Mouse (Mus musculus) cortical plate, adult 2 months (tissue): ENCODE measurements around the gene Borcs6. TPM values are rescaled to one million over a fixed set of nuclear protein-coding genes. Genes with fewer than 3 reads are reported as not detected.

Experiments
- H3K27ac ChIP-seq: fragments of 200-500 bp; 2 replicates; pipeline ENCODE4 v1.5.1; 2012; ENCODE audit warnings: low read length, control low read depth, inconsistent platforms; ENCODE audit not compliant: insufficient read depth
- H3K4me1 ChIP-seq: fragments of 200-500 bp; 2 replicates; pipeline ENCODE4 v1.6.1; 2011; ENCODE audit warnings: low read length; ENCODE audit not compliant: control insufficient read depth, insufficient read depth
- H3K4me3 ChIP-seq: fragments of 200-500 bp; 2 replicates; pipeline ENCODE4 v1.5.1; 2011; ENCODE audit warnings: mild to moderate bottlenecking, low read length, control low read depth; ENCODE audit not compliant: insufficient read depth
- CTCF ChIP-seq: fragments of 200-500 bp; IDR thresholded peaks from 2 replicates; pipeline ENCODE4 v1.5.1; 2011; ENCODE audit warnings: mild to moderate bottlenecking, control low read depth, low read length; ENCODE audit not compliant: insufficient read depth; ENCODE audit errors: extremely low read depth
- POLR2A ChIP-seq: fragments of 200-500 bp; IDR thresholded peaks from 2 replicates; pipeline ENCODE4 v1.6.1; 2011; ENCODE audit warnings: mild to moderate bottlenecking, low read length, control low read depth; ENCODE audit not compliant: insufficient read depth; ENCODE audit errors: extremely low read depth
- polyA plus RNA-seq: library from polyadenylated mRNA; depleted of rRNA; stranded (reverse); fragments of >200 nt; gene quantifications from 2 replicates; pipeline ENCODE4 v1.2.3, GENCODE M21; 2012

Gene Borcs6
- polyA plus RNA-seq, 1 experiment, result 32.5 TPM

- peak overlapping the region; percentile 73 for H3K4me3 ChIP-seq
- H3K4me1 ChIP-seq, result no peaks in the 10 kb centered on the region
- peak overlapping the region; percentile 94 for H3K27ac ChIP-seq
- TF ChIP-seq CTCF (no peak), POLR2A (no peak)
Measured at GRCm38 (mm10) chr11:69060448-69061254, 1.1 kb downstream of the Borcs6 start.

GRCm38 (mm10) chr11:69061255-69061912, 1.9 kb downstream of the Borcs6 start:
- H3K27ac ChIP-seq, result no peak overlapping the region
- H3K4me3 ChIP-seq, result peak overlapping the region; percentile 73
- TF ChIP-seq CTCF (no peak), POLR2A (no peak)
- H3K4me1 ChIP-seq, result no peaks in the 10 kb centered on the region

GRCm38 (mm10) chr11:69062194-69062760, 2.8 kb downstream of the Borcs6 start:
- H3K4me1 ChIP-seq, result no peaks in the 10 kb centered on the region
- no peak for TF ChIP-seq CTCF
- 0 out of 2 replicates have a peak, but pooled peaks have one; percentile 25 for TF ChIP-seq POLR2A
- H3K27ac ChIP-seq, result no peak overlapping the region
- peak overlapping the region; percentile 76 for H3K4me3 ChIP-seq

GRCm38 (mm10) chr11:69062761-69063224, 3.3 kb downstream of the Borcs6 start:
- TF ChIP-seq CTCF (no peak), POLR2A (no peak)
- Histone ChIP-seq H3K4me3 (peak overlapping the region; percentile 76), H3K27ac (no peak overlapping the region), H3K4me1 (no peaks in the 10 kb centered on the region)

- Histone ChIP-seq H3K27ac (no peak overlapping the region), H3K4me3 (peak overlapping the region; percentile 76), H3K4me1 (no peaks in the 10 kb centered on the region)
- 0 out of 2 replicates have a peak, but pooled peaks have one; percentile 27 for TF ChIP-seq POLR2A
- TF ChIP-seq CTCF, result no peak
Measured at GRCm38 (mm10) chr11:69063413-69064201, 4.1 kb downstream of the Borcs6 start.

GRCm38 (mm10) chr11:69064259-69065133, 5.0 kb downstream of the Borcs6 start:
- H3K27ac ChIP-seq, result no peak overlapping the region
- peak overlapping the region; percentile 76 for H3K4me3 ChIP-seq
- TF ChIP-seq POLR2A, result no peak
- no peak for TF ChIP-seq CTCF
- H3K4me1 ChIP-seq, result no peaks in the 10 kb centered on the region

GRCm38 (mm10) chr11:69065394-69065925, 5.9 kb downstream of the Borcs6 start:
- TF ChIP-seq POLR2A, result no peak
- no peak for TF ChIP-seq CTCF
- H3K4me1 ChIP-seq, result no peaks in the 10 kb centered on the region
- H3K27ac ChIP-seq, result no peak overlapping the region
- H3K4me3 ChIP-seq, result no peak overlapping the region; the same call in 1 of the 2 replicates
